Mouse (Mus musculus): Measurements from ENCODE around the gene Ube2i.

GRCm38 (mm10) chr17:25288842-25289241 lies 14.4 kb upstream of the Ube2i start:
- TF ChIP-seq CTCF (IDR thresholded peaks at IDR 0.05) = peak; percentile 82
- no peak for TF ChIP-seq POLR2A (IDR thresholded peaks at IDR 0.05; ENCODE audit: insufficient read depth, low read depth, low read length)
- no peak for TF ChIP-seq EP300 (IDR thresholded peaks at IDR 0.05; ENCODE audit: insufficient read depth, low read depth, low read length)
